38 mouse cellular contexts compared by ENCODE assay signal in genomic region chr9:15925237-15925636, GRCm38 (mm10). TPM values are rescaled to one million over a fixed set of nuclear protein-coding genes. Genes with fewer than 3 reads are reported as not detected.
"Had no signal": no experiment of that assay in that cellular context is flagged by ENCODE, and none has a peak within 500 bp of the region (broad histone marks: within the 10 kb centered on the region; RNA-seq: fewer than 3 reads in every experiment).

No protein-coding gene starts in this region.

- H3K36me3 ChIP-seq: embryonic facial prominence, embryonic 10.5 days; embryonic facial prominence, embryonic 12.5 days; embryonic facial prominence, embryonic 13.5 days; embryonic facial prominence, embryonic 15.5 days; forebrain, embryonic 10.5 days; heart, embryonic 10.5 days had no signal

- DNase-seq: cerebellum, adult 2 months; cerebellum, adult 8-10 months; cerebellum, adult 9-10 months; cerebellum, adult 9-11 months; cerebellum, postnatal 10 days; cerebellum, postnatal 14 days; cerebellum, postnatal 25 days; embryo, embryonic 11 days; gastrocnemius, adult 2 months; gastrocnemius, postnatal 10 days; gastrocnemius, postnatal 14 days; gastrocnemius, postnatal 25 days; gastrocnemius, postnatal 36 days; heart, adult 18-20 months; heart, adult 2 months had no signal

- H3K4me1 ChIP-seq: embryonic facial prominence, embryonic 10.5 days; embryonic facial prominence, embryonic 12.5 days; embryonic facial prominence, embryonic 13.5 days; embryonic facial prominence, embryonic 15.5 days; forebrain, embryonic 10.5 days; forebrain, embryonic 12.5 days; forebrain, embryonic 13.5 days; heart, embryonic 10.5 days had no signal

- H3K27me3 ChIP-seq: embryonic facial prominence, embryonic 15.5 days; forebrain, embryonic 12.5 days; forebrain, embryonic 13.5 days had no signal

- H3K4me2 ChIP-seq: embryonic facial prominence, embryonic 12.5 days; embryonic facial prominence, embryonic 13.5 days; embryonic facial prominence, embryonic 15.5 days; forebrain, embryonic 12.5 days; forebrain, embryonic 13.5 days had no signal

- H3K4me3 ChIP-seq: embryonic facial prominence, embryonic 10.5 days; embryonic facial prominence, embryonic 12.5 days; embryonic facial prominence, embryonic 13.5 days; embryonic facial prominence, embryonic 15.5 days; erythroblast, embryonic 14.5 days; forebrain, embryonic 10.5 days; forebrain, embryonic 12.5 days; forebrain, embryonic 13.5 days; gastrocnemius, adult 2 months; heart, adult 2 months; heart, embryonic 10.5 days had no signal

- H3K9ac ChIP-seq: embryonic facial prominence, embryonic 12.5 days; embryonic facial prominence, embryonic 13.5 days; embryonic facial prominence, embryonic 15.5 days; forebrain, embryonic 12.5 days; forebrain, embryonic 13.5 days had no signal

- H3K27ac ChIP-seq: embryonic facial prominence, embryonic 10.5 days; embryonic facial prominence, embryonic 12.5 days; embryonic facial prominence, embryonic 13.5 days; embryonic facial prominence, embryonic 15.5 days; forebrain, embryonic 10.5 days; forebrain, embryonic 12.5 days; forebrain, embryonic 13.5 days; gastrocnemius, adult 2 months; heart, adult 2 months; heart, embryonic 10.5 days had no signal

- ATAC-seq: forebrain, embryonic 13.5 days; forebrain, embryonic 14.5 days; forebrain, embryonic 16.5 days had no signal

- H3K9me3 ChIP-seq: embryonic facial prominence, embryonic 10.5 days; embryonic facial prominence, embryonic 12.5 days; embryonic facial prominence, embryonic 13.5 days; embryonic facial prominence, embryonic 15.5 days; forebrain, embryonic 10.5 days; forebrain, embryonic 12.5 days; forebrain, embryonic 13.5 days; heart, embryonic 10.5 days had no signal

RNA-seq across cellular contexts. Expression of gene Mtnr1b, which starts 50.9 kb away (rescaled TPM):
- total RNA-seq: common myeloid progenitor, adult 5-6 weeks; gastrocnemius, adult 18-20 months; gastrocnemius, adult 2 months; gastrocnemius, adult 8-10 months; gastrocnemius, postnatal 10 days; gastrocnemius, postnatal 14 days; gastrocnemius, postnatal 25 days; gastrocnemius, postnatal 36 days; gastrocnemius, postnatal 4 days; granulocyte monocyte progenitor cell, adult 5-6 weeks; heart, adult 18-20 months; heart, adult 2 months; heart, adult 8-10 months had no signal
- polyA plus RNA-seq: cerebellum, adult 2 months; cortical plate, adult 2 months; embryonic facial prominence, embryonic 10.5 days; embryonic facial prominence, embryonic 11.5 days; embryonic facial prominence, embryonic 12.5 days; embryonic facial prominence, embryonic 13.5 days; embryonic facial prominence, embryonic 14.5 days; embryonic facial prominence, embryonic 15.5 days; erythroblast, embryonic 14.5 days; forebrain, embryonic 10.5 days; forebrain, embryonic 11.5 days; forebrain, embryonic 12.5 days; forebrain, embryonic 13.5 days; forebrain, embryonic 14.5 days; forebrain, embryonic 16.5 days; frontal cortex, adult 2 months; gonadal fat pad, adult 2 months; heart, adult 2 months; heart, embryonic 10.5 days had no signal
